Mouse (Mus musculus): ENCODE data around the gene Slco2b1.

The Slco2b1 gene

DNA sequence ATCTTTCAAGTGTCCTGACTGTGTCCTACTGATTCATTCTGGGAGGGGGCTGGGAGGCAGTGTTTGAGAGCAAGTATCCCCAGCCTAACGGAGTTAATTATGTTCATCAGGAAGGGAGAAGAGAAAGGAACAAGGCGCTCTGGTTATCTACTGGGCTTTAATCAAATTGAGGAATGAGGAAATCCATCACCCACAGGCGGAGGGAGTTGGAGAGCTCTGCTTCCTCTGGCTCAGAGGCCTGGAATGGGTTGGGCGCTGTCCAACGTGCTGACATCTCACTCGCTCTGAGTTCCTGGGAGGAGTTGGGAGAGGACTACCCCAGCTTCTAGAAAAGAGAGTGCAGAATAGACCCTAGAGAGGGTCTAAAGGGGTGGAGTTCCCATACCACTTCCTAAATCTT lies 62.5 kb downstream of the Slco2b1 start:
- DNase-seq: peak; percentile 53 to 55

DNA sequence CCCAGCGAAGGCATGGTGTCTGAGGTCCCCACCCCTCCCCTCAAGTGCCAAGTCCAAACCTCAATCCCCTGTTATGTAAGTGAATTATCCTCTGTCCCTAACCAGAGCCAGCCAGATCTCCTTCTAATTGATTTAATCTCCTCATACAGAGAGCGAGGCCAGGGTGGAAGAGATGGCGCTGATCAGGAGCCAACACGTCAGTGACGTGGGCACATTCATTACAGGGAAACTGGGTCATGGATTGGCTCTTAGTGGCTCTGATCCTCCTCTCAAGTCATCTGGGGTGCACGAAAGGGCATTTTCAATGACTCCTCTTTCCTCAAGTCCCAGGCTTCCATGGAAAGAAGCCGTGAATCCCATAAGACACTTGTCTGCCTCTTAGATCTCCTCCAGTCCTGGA lies 66.4 kb downstream of the Slco2b1 start:
- DNase-seq: no peak

DNA sequence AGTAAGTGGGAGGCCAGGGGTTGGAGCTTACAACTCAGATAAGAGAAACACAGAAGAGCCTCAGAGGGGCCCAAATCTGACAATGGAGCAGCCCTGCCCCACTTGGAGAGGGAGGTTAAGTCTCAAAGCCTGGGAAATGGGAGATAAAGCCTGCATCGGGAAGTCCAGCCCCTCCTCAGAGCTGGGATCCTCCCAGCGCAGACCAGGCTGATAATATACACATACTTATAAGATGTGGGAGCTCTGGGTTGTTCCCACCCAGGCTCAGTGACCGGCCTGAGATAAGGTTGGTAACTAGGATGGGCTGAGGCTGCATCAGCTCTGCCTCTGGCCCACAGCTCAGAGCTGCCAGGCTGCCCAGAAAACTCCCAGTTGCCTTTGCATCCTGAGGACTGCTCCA lies 69.1 kb downstream of the Slco2b1 start:
- DNase-seq: no peak

DNA sequence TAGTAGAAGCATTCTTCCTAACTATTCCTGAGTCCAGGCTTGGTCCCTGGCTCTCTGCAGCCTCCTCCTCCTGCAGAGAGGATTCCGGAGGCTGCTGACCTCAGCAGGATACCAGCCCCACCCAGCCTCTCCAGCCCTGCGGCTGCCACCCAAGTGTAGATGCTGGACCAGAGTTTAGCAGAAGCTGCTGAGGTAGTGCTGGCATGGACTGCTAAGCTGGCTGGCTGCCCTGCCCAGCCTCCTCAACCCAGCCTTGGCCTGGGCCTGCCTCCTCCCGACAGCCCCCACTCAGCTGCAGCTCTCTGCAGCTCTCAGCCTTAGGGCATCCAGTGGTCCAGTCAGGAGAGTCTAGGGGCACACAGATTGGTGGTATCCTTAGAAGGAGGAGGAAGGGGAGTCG lies 69.9 kb downstream of the Slco2b1 start:
- no peak for DNase-seq

DNA sequence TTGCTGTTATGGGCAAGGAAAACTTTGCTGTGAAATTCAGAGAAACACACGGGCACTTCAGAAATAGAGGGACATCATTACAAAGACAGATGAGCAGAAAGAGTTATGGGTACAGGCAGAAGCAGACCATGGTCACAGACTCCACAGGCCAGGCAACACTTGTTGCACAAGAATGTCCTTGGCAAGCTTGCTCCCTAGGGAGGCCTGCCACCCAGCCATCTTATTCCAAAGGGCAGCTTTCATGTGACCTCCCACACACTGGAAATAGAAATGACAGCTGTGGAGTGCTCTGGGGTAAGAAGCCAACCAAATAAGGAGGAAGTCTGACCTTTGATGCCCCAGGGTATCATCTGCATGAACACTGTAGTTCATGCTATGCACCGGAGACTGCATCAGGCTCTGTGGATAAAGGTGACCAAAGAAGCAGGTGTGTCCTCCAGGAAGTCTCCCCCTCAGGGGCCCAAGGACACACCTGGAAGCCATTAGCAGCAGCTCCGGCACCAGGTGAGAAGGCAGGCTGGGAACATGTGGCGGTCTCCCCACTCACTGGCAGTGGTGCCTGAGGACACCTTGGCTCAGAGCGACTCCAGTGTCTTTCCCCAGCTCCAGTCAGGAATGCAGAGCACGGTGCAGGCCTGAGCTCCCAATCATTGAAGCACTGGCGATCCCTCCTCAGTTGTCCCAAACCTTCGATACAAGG lies 77.0 kb downstream of the Slco2b1 start:
- DNase-seq: no peak

DNA sequence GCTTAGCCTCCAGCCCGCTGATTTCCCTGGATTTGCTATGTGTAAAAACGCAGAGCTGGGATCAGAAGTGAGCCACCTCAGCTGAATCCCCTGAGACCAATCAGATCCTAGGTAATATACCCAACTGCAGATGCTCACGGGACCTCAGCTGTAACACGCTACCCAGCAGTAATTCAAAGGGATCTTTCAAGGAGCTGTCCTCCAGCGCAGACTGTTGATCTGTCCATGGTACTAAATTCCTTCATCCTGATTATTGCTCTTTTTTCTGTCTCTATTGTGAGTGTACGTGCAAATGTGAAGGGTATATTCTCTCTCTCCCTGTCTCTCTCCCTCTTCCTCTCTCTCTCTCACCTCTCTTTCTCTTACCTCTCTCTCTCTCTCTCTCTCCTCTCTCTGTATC lies 78.9 kb downstream of the Slco2b1 start:
- DNase-seq: no peak

DNA sequence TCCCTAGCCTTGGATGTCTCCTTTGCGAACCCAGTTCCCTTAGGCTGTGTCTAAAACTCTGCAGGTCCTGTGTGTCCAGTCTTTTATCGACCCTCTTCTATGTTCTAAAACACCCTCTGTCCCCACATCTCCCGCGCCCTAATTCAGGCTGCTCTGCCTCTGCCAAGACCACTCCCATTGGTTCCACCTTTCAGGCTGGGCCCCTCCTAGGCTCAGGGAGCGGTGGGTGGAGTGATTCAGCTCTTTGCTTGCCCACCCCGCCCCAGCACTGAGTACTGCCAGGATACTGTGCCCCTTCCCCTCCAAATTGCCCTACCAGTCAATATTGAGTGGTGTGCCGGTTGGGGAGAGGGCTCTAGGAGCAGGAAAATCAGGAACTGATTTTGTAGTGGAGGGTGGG lies 83.8 kb downstream of the Slco2b1 start:
- no peak for DNase-seq

DNA sequence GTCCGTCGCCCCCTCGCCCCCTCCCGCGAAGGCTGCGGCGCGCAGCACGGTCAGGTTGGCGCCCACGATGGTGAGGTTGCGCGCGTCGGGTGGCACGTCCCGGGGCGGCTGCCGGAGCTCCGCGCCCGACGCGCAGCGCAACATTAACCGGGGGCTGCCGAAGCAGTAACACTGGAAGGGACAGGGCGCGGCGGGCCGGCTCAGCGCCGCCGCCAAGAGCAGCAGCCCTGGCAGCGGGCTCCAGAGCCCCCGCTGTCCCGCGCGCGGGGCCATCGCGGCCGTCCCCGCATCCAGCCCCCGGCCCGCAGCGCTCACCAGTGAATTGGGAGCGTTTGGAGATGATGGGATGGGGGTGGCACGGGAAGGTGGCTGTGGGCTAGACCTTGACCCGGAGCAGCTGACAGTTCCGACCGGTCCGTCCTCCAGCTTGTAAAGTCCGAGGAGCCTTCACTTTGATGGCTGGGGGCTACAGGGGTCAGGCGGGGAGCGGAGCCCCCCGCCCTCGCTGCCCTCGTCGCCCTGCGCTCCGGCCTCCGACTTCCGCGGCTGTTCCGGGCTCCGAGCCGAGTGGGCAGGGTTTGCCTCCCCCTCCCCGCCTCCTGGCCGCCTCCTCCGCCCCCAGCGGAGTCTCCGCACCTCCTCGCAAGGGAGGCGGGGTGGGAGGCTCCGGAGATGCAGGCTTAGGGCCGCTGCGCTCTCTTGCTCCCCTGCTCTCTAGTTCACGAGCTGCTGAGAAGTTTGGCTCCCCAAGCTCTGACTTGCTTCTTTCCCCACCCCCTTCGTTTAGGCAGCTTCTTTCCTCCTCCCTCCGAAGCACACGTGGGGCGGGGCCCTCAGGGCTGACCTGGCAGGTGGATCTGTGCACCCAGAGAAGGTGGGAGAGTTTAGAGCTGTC lies 84.5 kb downstream of the Slco2b1 start, which contains the start of gene Tpbgl:
Tpbgl (minus strand) TSS at position 728 of the 895 bp plus-strand sequence.
- peak; percentile 69 to 70 for DNase-seq

DNA sequence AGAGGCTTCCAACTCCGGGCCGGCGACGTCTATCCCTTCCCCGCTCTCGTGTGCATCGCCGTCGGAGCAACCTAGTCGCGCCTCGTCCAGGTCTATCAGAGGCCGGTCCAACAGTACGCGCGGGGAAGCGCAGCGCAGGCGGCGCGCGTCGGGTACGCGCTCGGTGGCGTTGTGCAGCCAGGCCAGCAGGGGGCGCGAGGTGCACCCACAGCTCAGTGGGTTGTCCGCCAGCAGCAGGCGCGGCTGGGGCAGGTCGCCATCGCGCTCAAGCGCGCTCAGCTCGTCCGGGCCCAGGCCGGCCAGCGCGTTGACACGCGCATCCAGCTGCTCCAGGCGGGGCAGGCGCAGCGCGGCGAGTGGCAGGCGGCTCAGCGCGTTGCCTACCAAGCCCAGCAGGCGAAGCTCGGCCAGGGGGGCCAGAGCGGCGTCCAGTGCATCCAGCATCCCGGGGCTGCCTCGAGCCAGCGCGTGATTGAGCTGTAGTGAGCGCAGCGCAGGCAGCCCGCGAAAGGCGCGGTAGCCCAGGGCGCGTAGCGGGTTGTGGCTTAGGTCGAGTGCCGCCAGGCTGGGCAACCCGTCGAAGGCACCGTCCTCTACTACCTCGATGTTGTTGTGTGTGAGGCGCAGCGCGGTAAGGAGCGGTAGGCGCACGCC lies 85.3 kb downstream of the Slco2b1 start:
- DNase-seq: peak; percentile 85 to 88

DNA sequence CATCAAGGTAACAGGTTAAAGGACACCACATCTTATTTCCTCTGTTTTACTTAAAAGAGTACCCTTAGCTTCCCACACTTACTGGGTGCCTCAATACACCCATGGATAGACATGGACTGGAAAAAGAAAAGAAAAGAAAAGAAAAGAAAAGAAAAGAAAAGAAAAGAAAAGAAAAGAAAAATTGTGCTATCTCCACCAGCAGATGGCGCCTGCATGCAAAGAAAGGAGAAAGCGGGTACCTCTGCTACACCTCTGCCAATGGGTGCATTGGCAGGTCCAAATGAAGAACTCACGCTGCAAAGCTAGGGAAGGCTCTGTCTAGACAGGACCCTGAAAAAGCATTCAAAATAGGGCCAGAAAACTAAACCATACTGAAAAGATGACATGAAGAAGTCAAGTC lies 92.3 kb downstream of the Slco2b1 start:
- DNase-seq: no peak

DNA sequence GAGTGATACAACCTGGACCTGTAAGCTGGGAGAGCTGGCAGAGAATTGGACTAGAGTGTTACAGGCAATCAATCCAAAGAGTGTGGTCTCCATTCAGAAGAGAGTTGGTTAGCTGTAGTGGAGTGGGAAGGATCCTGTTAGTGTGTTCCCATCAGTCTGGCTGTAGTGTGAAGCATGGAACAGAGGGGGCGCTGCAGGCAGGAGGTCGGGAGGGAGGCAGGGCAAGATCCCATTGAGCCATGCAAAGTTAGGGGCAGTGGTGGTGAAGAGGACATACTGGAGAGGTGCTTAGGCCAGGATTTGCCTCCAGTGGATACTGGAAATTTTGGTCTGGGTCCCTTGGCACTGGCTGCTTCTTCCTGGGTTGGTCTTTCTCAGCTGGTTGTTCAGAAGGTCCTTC lies 92.9 kb downstream of the Slco2b1 start:
- DNase-seq: no peak

Measured in lung, adult 18-20 months (tissue).